Mouse (Mus musculus) kidney, postnatal 0 days (tissue): ENCODE measurements at regions not wholly inside any gene's neighbourhood (a gene's known extent, or its start where the extent isn't known, plus 50 kb on each side); places are given as distances from the start of the nearest gene placed in this dataset.
A peak's percentile ranks its signal among the peaks of the same experiment; 100 is the strongest.

Experiments
- ATAC-seq: fragments of 200-750 bp; cut with Nextera tagmentation; replicated peaks from 2 replicates; pipeline ENCODE4 v1.8.0; 2017; ENCODE audit warnings: low read depth, moderate number of reproducible peaks, moderate TSS enrichment, moderate library complexity; ENCODE audit not compliant: low FRiP score
- DNase-seq: peaks from one replicate; pipeline ENCODE4 v3.0.0-alpha.2; 2016; ENCODE audit warnings: low spot score
- H3K27ac ChIP-seq: fragments of 300-500 bp; sonication (generic); 2 replicates; pipeline ENCODE4 v1.5.1; 2014; ENCODE audit warnings: mild to moderate bottlenecking
- H3K27me3 ChIP-seq: fragments of 300-500 bp; sonication (generic); 2 replicates; pipeline ENCODE4 v1.6.1; 2014; ENCODE audit warnings: low read length, mixed read lengths; ENCODE audit not compliant: insufficient read depth
- H3K36me3 ChIP-seq: fragments of 300-500 bp; sonication (generic); 2 replicates; pipeline ENCODE4 v1.6.1; 2014; ENCODE audit warnings: low read length, mixed read lengths; ENCODE audit not compliant: insufficient read depth
- H3K4me1 ChIP-seq: fragments of 300-500 bp; sonication (generic); replicated peaks from 2 replicates; pipeline ENCODE4 v1.6.1; 2014; ENCODE audit warnings: antibody characterized with exemption, low read length, mixed read lengths; ENCODE audit not compliant: insufficient read depth
- H3K4me2 ChIP-seq: fragments of 300-500 bp; sonication (generic); 2 replicates; pipeline ENCODE4 v1.6.1; 2014; ENCODE audit warnings: mild to moderate bottlenecking, low read length, moderate library complexity, mixed read lengths
- H3K4me3 ChIP-seq: fragments of 300-500 bp; sonication (generic); replicated peaks from 2 replicates; pipeline ENCODE4 v1.5.1; 2014; ENCODE audit warnings: low read depth, low read length
- H3K9ac ChIP-seq: fragments of 300-500 bp; sonication (generic); 2 replicates; pipeline ENCODE4 v1.6.1; 2014; ENCODE audit warnings: low read depth, low read length
- H3K9me3 ChIP-seq: fragments of 300-500 bp; sonication (generic); replicated peaks from 2 replicates; pipeline ENCODE4 v1.6.1; 2016; ENCODE audit warnings: low read length, inconsistent platforms, mixed read lengths
- CTCF ChIP-seq: IDR thresholded peaks from 2 replicates; pipeline ENCODE4 v1.5.1; 2016; ENCODE audit warnings: antibody characterized with exemption, low read depth, mild to moderate bottlenecking, moderate library complexity
- WGBS: fragments of 180-500 bp; shearing (Covaris S2); extraction: QIAGEN DNeasy Blood & Tissue Kit; methylation state at CpG from one replicate; pipeline ENCODE4 v1.1.7; 2014; 5-methylcytosine and 5-hydroxymethylcytosine counted together

DNA sequence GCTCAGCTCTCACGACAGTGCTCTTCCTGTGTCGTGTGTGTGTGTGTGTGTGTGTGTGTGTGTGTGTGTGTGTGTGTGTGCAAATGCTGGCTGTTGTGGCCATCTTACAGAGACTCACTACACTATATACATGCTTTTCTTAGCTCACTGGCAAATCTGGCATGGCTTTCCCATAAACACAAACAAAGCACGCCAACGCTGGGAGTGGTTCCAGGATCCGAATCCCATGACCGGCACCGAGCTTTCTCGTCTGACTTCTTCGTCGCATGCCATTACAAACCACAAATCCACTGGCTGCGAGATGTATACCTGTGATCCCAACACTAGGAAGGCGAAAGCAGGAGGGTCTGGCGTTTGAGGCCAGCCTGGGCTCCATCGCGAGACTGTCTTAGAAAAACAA lies 74.1 kb downstream of the Fam43a start:
- ATAC-seq (no peak), DNase-seq (no peak)
- no peak overlapping the region for H3K4me3 ChIP-seq
- no peak overlapping the region for H3K27ac ChIP-seq
- H3K9ac ChIP-seq, result no peak overlapping the region
- no peaks in the 10 kb centered on the region for H3K9me3 ChIP-seq
- no peak overlapping the region for H3K4me2 ChIP-seq
- no peaks in the 10 kb centered on the region for H3K4me1 ChIP-seq
- TF ChIP-seq CTCF, result no peak
- no peaks in the 10 kb centered on the region for H3K36me3 ChIP-seq
- 85% methylated on average over 15 of the region's 15 CpGs for WGBS
- no peaks in the 10 kb centered on the region for H3K27me3 ChIP-seq

DNA sequence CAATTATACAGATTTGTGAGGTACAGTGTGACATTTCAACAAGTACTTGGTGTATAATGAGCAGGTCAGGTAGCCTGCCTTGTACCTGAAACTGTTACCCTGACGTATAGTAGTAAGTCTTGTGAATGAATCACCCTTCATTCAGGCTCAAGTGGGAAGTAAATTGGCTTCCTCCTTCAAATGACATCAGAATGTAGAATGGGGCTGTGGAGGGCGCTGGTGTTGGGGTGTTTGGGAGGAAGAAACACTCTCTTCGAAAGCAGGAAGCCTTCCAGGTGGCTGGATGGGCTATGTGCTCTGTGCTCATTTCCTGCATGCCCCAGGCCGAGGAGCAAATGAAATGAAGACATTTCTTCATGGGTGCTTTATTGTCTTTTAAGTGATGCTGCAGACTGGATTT lies 76.3 kb downstream of the Fam43a start:
- no peak for TF ChIP-seq CTCF
- H3K36me3 ChIP-seq, result no peaks in the 10 kb centered on the region
- H3K9me3 ChIP-seq, result no peaks in the 10 kb centered on the region
- H3K27me3 ChIP-seq, result no peaks in the 10 kb centered on the region
- WGBS, result 59% methylated on average over 4 of the region's 4 CpGs
- no peak for DNase-seq
- no peaks in the 10 kb centered on the region for H3K4me1 ChIP-seq
- H3K9ac ChIP-seq, result no peak overlapping the region
- no peak overlapping the region for H3K4me2 ChIP-seq
- H3K27ac ChIP-seq, result no peak overlapping the region
- no peak overlapping the region for H3K4me3 ChIP-seq
- no peak for ATAC-seq

DNA sequence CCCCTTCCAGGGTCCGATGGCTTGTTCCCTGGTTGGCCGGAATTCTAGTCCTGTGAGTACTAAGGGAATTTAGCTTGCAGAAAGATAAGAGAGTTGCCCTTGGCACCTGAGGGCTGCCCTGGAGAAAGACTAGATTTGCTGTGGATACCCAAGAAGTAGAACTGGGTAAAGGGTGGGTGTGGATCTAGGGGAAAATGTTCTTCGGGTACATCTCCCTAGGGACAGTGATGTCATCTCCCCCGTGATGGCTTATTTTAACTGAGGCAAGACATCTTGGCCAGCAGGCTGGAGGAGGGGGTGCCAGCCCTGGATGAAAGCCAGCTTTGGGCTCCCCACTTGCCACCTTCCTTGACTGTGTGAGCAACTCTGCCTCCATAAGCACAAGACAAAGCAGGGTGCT lies 77.5 kb downstream of the Fam43a start:
- WGBS, result 87% methylated on average over 4 of the region's 4 CpGs
- Histone ChIP-seq H3K4me1 (no peaks in the 10 kb centered on the region), H3K4me3 (no peak overlapping the region), H3K36me3 (no peaks in the 10 kb centered on the region), H3K4me2 (no peak overlapping the region), H3K27me3 (no peaks in the 10 kb centered on the region), H3K27ac (no peak overlapping the region), H3K9me3 (no peaks in the 10 kb centered on the region), H3K9ac (no peak overlapping the region)
- no peak for TF ChIP-seq CTCF
- ATAC-seq (no peak), DNase-seq (no peak)

DNA sequence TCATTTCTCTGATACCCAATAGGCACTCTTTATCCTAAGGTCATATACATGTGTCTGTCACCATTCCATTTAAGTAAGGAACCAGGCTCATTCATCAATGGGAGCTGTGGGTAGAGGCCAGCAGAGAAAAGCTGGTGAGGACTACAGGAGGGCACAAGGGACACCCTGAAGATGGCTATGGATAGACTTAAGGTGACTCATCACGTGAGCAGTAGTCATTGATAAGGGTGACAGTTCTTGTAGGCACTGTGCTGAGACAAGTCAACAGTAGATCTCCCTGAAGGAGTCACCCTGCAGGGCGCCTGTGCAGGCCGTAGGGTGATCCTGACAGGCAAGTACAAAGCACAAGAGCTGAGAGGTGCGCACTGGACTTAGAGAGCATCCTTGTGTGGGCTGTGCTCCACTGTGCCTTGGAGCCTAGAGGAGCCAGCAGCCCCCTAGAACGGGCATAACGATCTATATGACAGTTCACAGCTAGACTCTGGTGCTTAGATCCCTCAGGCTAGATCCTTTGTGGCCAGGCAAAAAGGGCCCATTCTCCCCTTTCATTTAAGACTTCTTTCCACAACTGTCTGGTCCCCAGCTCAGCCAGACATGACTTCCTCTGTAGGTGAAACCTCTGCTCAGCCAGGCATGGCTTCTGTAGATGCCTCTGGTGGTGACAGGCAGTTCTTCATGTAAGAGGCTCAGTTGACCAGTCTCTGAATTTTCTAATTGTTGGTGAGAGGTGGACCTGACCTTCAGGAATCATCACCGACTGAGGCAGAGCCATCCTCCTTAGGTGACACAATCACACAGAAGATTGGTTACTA lies 78.6 kb downstream of the Fam43a start:
- 83% methylated on average over 7 of the region's 7 CpGs for WGBS
- Histone ChIP-seq H3K4me1 (no peaks in the 10 kb centered on the region), H3K36me3 (no peaks in the 10 kb centered on the region), H3K9me3 (no peaks in the 10 kb centered on the region), H3K27me3 (no peaks in the 10 kb centered on the region), H3K9ac (no peak overlapping the region), H3K4me3 (no peak overlapping the region), H3K4me2 (no peak overlapping the region), H3K27ac (no peak overlapping the region)
- peak; percentile 14; the same call in 1 of the 2 replicates for TF ChIP-seq CTCF
- DNase-seq, result no peak
- no peak for ATAC-seq

DNA sequence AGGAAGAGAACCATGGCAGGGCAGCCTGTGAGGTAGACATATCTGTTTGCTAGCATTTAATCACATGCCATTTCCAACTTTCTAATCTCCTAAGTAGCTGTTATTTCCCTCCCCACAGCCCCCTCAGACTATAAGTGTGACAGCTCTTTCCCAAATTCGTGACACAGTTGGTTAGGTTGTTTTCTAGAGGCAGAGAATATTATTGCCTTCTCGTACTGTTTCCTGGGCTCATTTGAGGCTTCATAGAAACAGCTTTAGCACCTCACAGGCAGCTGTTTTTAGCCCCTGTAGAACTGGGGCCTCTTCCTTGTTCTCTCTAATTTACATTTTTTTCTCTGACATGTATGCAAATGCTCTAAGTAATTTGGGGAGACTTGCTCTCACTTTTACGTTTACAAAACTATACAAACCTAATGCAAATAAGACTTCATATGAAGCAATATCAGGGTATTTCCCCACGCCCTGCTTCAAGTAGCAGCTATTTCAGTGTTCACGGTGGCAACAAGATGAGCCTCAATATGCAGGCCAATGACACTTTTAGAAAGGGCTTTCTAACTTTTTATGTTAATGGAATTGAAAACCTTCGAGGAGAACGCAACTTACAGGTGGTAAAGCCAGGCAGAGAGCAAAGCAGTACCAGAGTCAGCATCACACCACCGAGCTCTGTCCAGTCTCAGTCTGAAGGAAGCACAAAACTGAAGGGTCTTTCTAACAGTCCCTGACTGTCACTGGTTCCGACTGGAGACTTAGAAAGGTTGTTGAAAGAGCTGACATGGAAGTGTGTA lies 79.4 kb downstream of the Fam43a start:
- no peaks in the 10 kb centered on the region for H3K9me3 ChIP-seq
- no peak for DNase-seq
- no peaks in the 10 kb centered on the region for H3K36me3 ChIP-seq
- no peak for TF ChIP-seq CTCF
- no peak overlapping the region for H3K4me3 ChIP-seq
- H3K27me3 ChIP-seq, result no peaks in the 10 kb centered on the region
- 80% methylated on average over 9 of the region's 9 CpGs for WGBS
- ATAC-seq, result no peak
- no peak overlapping the region for H3K4me2 ChIP-seq
- no peak overlapping the region for H3K9ac ChIP-seq
- H3K27ac ChIP-seq, result no peak overlapping the region
- no peaks in the 10 kb centered on the region for H3K4me1 ChIP-seq

DNA sequence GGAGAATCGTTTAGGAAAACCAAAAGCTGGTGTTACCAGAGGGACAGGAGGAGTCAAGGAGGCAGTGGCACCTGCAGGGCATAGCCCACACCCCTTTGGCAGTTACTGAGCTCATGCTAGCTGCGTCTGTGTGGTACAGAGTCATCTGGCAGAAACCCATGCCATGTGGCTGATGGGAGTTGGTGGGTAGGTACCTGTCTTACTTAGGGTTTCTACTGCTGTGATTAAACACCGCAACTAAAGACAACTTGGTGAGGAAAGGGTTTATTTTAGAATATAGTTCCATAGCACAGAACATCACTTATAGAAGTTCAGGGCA lies 79.9 kb downstream of the Fam43a start:
- ATAC-seq (no peak), DNase-seq (no peak)
- no peak overlapping the region for H3K4me3 ChIP-seq
- H3K4me1 ChIP-seq, result no peaks in the 10 kb centered on the region
- H3K36me3 ChIP-seq, result no peaks in the 10 kb centered on the region
- no peaks in the 10 kb centered on the region for H3K27me3 ChIP-seq
- no peaks in the 10 kb centered on the region for H3K9me3 ChIP-seq
- H3K4me2 ChIP-seq, result no peak overlapping the region
- 79% methylated on average over 3 of the region's 3 CpGs for WGBS
- no peak overlapping the region for H3K9ac ChIP-seq
- no peak for TF ChIP-seq CTCF
- H3K27ac ChIP-seq, result no peak overlapping the region
